Mouse (Mus musculus) C2C12 (cell line): Measurements from ENCODE around the gene Adgrv1. TPM values are rescaled to one million over a fixed set of nuclear protein-coding genes. Genes with fewer than 3 reads are reported as not detected.
A peak's percentile ranks its signal among the peaks of the same experiment; 100 is the strongest.

Source experiments
- H3K27me3 ChIP-seq: one replicate; pipeline ENCODE4 v1.6.1; 2011; ENCODE audit not compliant: control insufficient read depth, insufficient read depth, insufficient read length
- H3K36me3 ChIP-seq: one replicate; pipeline ENCODE4 v1.6.1; 2011; ENCODE audit not compliant: control insufficient read depth, insufficient read depth
- H3K4me3 ChIP-seq: one replicate; pipeline ENCODE4 v1.5.1; 2011; ENCODE audit warnings: mild to moderate bottlenecking, control low read depth; ENCODE audit not compliant: poor library complexity, insufficient read depth, severe bottlenecking
- H3K79me2 ChIP-seq: one replicate; pipeline ENCODE4 v1.6.1; 2011; ENCODE audit not compliant: control insufficient read depth, insufficient read depth
- H3K79me3 ChIP-seq: one replicate; pipeline ENCODE4 v1.6.1; 2011; ENCODE audit warnings: low read depth, control low read depth
- H3ac ChIP-seq: one replicate; pipeline ENCODE3; 2011; ENCODE audit warnings: low read depth; ENCODE audit not compliant: control insufficient read depth, insufficient read length
- CEBPB ChIP-seq: IDR thresholded peaks from one replicate; pipeline ENCODE4 v1.6.1; 2011; ENCODE audit warnings: low read depth, mild to moderate bottlenecking, control low read depth, moderate library complexity
- CTCF ChIP-seq: IDR thresholded peaks from one replicate; pipeline ENCODE4 v1.5.1; 2011; ENCODE audit not compliant: control insufficient read depth, insufficient read depth, insufficient read length
- FOSL1 ChIP-seq: IDR thresholded peaks from one replicate; pipeline ENCODE4 v1.8.0; 2011; ENCODE audit warnings: mild to moderate bottlenecking, low read length; ENCODE audit not compliant: poor library complexity, insufficient read depth, severe bottlenecking
- MAX ChIP-seq: IDR thresholded peaks from one replicate; pipeline ENCODE4 v1.6.1; 2011; ENCODE audit warnings: mild to moderate bottlenecking, control low read depth
- MYOD1 ChIP-seq: IDR thresholded peaks from one replicate; pipeline ENCODE4 v1.6.1; 2011; ENCODE audit warnings: low read depth; ENCODE audit not compliant: control insufficient read depth, insufficient read length
- MYOG ChIP-seq: IDR thresholded peaks from one replicate; pipeline ENCODE4 v1.6.1; 2011; ENCODE audit not compliant: control insufficient read depth, insufficient read length; ENCODE audit errors: extremely low read depth
- USF1 ChIP-seq: IDR thresholded peaks from one replicate; pipeline ENCODE4 v1.6.1; 2011; ENCODE audit warnings: low read depth, mild to moderate bottlenecking, control low read depth, moderate library complexity
- polyA plus RNA-seq: library from polyadenylated mRNA; unstranded; fragments of >200 nt; fragmentation: generic; extraction: Trizol; gene quantifications from one replicate; pipeline ENCODE4 v1.2.1, GENCODE M21; 2012; ENCODE audit warnings: missing spikeins

The Adgrv1 gene
- polyA plus RNA-seq, 1 experiment: 0.18 TPM

DNA sequence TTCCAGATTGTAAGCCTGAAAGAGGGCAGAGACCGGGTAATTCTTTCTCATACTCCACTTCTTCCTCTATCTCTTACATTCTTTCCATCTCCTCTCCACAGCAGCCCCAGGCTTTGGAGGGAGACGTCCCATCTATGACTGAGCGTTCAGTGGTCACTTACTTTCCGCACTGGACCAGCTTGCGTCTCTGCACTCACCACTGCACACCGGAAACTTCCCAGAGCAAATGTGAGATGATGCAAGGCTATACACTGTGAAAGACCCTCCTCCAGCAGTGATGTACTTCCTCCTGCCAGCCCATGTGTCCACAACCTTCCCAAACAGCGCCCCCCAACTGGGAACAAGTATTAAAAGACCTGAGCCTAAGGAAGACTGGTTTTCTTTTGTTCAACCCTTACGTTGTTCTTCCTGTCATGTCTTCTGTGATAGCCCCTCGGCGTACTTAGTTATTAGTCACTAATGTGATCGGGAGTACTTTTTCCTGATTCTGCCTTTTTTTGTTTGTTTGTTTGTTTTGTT lies 11.2 kb upstream of the Adgrv1 start:
- Histone ChIP-seq H3K27me3 (no peaks in the 10 kb centered on the region), H3K79me2 (no peaks in the 10 kb centered on the region), H3K4me3 (no peak overlapping the region), H3ac (no peak overlapping the region), H3K36me3 (no peaks in the 10 kb centered on the region), H3K79me3 (no peaks in the 10 kb centered on the region)
- TF ChIP-seq CEBPB (no peak), MYOG (no peak), MYOD1 (no peak), CTCF (no peak), MAX (no peak), USF1 (no peak), FOSL1 (no peak)

GRCm38 (mm10) chr13:81642491-81643149 lies 9.7 kb upstream of the Adgrv1 start:
- no peaks in the 10 kb centered on the region for H3K36me3 ChIP-seq
- no peaks in the 10 kb centered on the region for H3K79me2 ChIP-seq
- no peak overlapping the region for H3ac ChIP-seq
- H3K4me3 ChIP-seq: no peak overlapping the region
- no peaks in the 10 kb centered on the region for H3K27me3 ChIP-seq
- no peaks in the 10 kb centered on the region for H3K79me3 ChIP-seq
- TF ChIP-seq MAX (no peak), FOSL1 (no peak), USF1 (no peak), MYOG (no peak), CTCF (no peak), CEBPB (no peak), MYOD1 (no peak)

GRCm38 (mm10) chr13:81641289-81642045 lies 8.5 kb upstream of the Adgrv1 start:
- no peak overlapping the region for H3ac ChIP-seq
- no peaks in the 10 kb centered on the region for H3K79me3 ChIP-seq
- no peaks in the 10 kb centered on the region for H3K27me3 ChIP-seq
- no peak overlapping the region for H3K4me3 ChIP-seq
- TF ChIP-seq CEBPB (peak; percentile 49), FOSL1 (no peak)
- no peaks in the 10 kb centered on the region for H3K36me3 ChIP-seq
- H3K79me2 ChIP-seq: no peaks in the 10 kb centered on the region

DNA sequence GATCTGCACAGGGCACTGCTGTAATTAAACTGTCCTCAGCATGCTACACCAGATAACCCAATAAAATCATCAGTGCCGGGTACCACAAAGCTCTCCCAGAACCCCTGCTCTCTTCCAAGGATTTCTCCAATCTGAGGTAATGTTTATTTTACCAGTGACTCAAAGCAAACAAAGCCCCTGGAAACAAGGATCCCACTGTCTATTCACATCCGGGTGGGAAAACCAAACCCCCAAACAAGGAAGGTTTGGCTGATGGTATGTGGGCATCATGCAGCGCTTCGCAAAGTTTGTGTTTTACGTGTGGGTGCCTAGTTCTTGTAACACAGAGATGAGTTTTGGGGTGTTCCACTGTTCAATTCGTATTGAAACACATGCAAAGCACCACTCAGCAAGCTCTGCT lies 7.9 kb upstream of the Adgrv1 start:
- H3K4me3 ChIP-seq: no peak overlapping the region
- no peaks in the 10 kb centered on the region for H3K79me3 ChIP-seq
- TF ChIP-seq MAX (peak; percentile 51), USF1 (no peak), CEBPB (no peak), FOSL1 (peak; percentile 15)

GRCm38 (mm10) chr13:81639624-81640023 lies 6.7 kb upstream of the Adgrv1 start:
- no peak for TF ChIP-seq FOSL1
- TF ChIP-seq CEBPB: no peak
- TF ChIP-seq CTCF: no peak
- no peak for TF ChIP-seq MYOG
- TF ChIP-seq USF1: no peak
- TF ChIP-seq MAX: no peak
- TF ChIP-seq MYOD1: no peak
- H3K4me3 ChIP-seq: no peak overlapping the region
- no peaks in the 10 kb centered on the region for H3K79me2 ChIP-seq
- no peaks in the 10 kb centered on the region for H3K27me3 ChIP-seq
- no peak overlapping the region for H3ac ChIP-seq
- no peaks in the 10 kb centered on the region for H3K36me3 ChIP-seq
- no peaks in the 10 kb centered on the region for H3K79me3 ChIP-seq

More for the DNA sequence above, 7.9 kb upstream of the Adgrv1 start:
- H3K36me3 ChIP-seq: no peaks in the 10 kb centered on the region
- H3K27me3 ChIP-seq: no peaks in the 10 kb centered on the region
- no peak overlapping the region for H3ac ChIP-seq
- H3K79me2 ChIP-seq: no peaks in the 10 kb centered on the region
